Mouse (Mus musculus): ENCODE measurements around the gene Krt73.

The Krt73 gene

DNA sequence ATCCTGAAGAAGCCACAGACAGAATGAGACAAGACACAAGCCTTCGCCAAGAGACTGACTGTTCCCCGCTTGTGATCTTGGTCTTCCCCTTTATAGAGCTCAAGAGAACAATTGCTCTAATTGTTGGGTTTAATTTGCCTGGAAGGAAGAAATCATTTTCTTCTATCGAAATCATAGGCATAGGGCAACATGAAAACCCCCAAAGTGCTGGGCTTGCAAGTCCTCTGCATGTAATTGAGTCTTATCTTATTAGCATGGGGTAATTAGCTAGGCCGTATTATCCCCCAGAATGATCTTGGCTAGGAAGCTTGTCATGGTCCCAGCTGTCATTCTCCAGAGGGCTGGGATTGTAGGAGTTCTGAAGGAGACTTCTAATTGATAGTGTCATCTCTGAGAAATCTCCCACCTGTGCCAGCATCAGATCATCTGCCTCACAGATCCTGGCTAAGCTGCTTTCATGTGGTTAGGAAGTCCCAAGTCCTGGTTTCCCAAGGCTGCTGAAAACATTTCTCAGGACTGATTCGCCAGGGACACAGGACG is at the start of gene Krt73:
Krt73 (minus strand) TSS at position 51 of the 540 bp plus-strand sequence.
- in situ Hi-C loops (cut with MboI, MseI) = no loop called here

- in situ Hi-C loops (cut with MboI, MseI) = no loop called here
These were observed 48.5 kb upstream of the Krt73 start, which contains the start of gene Krt1 for GRCm38 (mm10) chr15:101850694-101851093. TSS of gene Krt1 (minus strand) at chr15:101850794.

GRCm38 (mm10) chr15:101845971-101846403 is 43.8 kb upstream of the Krt73 start:
- in situ Hi-C loops (cut with MboI, MseI) = no loop called here

DNA sequence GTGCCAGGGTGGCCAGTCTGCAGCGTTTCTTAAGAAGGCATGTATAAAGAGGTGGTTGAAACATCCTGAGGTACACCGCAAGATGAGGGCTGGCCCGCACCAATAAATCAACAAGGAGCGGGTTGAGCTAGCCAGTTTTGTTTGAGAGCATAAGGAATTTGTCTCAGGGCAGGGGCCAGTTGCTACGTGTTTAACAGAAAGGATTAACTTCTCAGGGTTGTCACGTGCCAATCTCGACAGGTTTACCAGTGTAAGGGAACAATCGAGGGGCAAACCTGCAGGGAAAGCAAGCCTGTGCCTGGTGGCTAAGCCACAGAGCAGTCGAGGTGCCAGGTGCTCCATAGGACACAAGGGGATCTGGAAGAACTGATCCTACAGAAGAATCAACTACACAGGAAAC is 41.0 kb upstream of the Krt73 start:
- in situ Hi-C loops (cut with MboI, MseI) = no loop called here

DNA sequence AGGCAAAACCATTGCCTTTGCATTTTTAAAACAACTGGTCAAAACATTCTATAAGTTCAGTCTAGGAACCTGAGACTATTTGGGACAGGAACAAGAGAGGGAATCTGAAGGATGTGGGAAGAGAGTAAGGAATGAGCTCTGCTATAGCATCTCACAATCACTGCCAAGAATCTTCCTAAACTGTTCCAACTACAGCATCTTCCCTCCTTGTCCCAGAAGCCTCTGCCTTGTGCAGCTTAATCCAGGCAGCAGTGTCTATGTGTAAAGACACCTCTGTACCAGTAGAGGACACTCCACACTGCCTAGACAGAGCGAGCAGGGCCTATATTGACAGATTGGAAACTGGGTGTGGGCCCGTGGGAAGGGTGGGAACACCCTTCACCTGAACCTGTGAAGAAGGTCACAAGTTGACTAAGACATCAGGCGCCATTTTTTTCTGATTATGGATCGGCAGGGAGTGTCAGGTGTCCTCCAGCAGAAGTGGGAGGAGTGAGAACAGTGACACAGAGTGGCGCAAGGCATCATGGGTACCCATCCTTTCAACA is 32.7 kb upstream of the Krt73 start:
- in situ Hi-C loops (cut with MboI, MseI) = no loop called here

GRCm38 (mm10) chr15:101833131-101833530 is 31.0 kb upstream of the Krt73 start:
- in situ Hi-C loops (cut with MboI, MseI) = no loop called here

GRCm38 (mm10) chr15:101829441-101829840 is 27.3 kb upstream of the Krt73 start:
- in situ Hi-C loops (cut with MboI, MseI) = no loop called here

DNA sequence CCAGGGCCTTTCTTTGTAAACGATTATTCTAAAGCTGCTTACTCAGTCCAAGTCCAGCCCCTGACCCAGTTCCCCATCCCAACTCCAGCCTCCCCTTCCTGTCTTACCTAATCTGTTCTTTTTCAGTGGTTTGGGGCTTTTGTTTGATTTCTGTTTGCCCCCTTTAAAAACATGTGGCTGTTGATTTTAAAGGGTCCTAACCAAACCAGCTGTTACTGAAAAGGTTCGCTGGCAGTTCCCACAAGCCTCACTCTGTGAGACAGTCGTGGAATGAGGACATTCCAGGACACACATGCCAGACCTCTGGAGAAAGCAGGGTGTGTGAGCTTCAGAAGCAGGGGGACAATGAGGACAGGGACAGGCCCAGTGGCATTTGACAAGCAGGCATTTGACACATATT is 19.6 kb upstream of the Krt73 start:
- in situ Hi-C loops (cut with MboI, MseI) = no loop called here

DNA sequence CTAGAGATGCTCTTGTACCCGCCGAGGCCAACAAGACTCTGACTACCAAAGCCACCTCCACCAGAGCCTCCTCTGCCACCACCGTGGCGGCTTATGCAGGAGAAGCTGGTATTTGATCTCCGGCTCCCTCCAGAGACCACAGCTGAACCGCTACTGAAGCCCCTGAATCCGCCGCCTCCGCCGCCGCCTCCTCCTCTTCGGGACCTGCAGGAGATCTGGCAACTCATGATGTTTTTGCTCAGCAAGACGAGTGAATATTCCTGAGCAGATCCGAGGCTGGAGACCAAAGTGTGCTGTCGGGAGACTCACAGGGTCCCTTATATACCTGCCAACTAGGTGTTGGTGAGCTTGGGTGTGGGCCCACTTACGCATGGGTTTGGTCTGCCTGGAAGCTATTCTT is 15.7 kb upstream of the Krt73 start, which contains the start of gene Krt2:
Krt2 (minus strand) TSS at position 295 of the 400 bp plus-strand sequence.
- in situ Hi-C loops (cut with MboI, MseI) = no loop called here

DNA sequence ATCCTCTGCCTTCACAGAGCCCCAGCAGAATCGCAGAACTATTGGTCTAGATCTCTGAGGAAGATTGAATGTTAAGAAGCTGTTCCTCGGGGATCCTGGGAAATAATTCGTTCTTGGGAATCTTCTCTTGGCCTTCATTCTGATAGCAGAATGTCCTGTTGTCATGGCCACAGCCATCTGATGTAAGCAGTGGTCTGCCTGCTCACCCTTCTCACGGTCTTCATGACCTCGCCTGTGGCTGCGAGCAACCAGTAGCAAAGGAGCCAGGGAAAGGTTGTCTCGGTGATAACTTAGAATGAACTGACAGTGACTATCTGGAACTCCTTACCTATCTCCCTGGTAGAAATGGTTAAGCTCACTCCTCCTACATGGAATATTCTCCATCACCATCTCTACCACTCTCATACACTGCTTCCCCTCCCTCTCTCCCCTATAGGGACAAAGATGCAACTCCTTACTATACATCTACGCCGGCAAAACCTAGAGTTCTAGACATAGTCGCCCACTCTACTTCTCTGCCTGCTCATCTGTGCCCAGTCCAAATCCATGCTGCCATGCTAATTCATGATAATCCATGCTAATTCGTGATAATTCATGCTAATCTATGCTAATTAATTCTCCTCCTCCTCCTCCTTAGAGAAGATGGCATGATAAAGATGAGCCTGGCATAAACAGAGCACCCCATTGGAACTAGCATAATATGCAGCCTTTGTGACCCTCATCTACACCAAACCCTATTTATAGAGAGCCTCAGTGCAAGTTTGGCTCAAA is 1.1 kb upstream of the Krt73 start:
- in situ Hi-C loops (cut with MboI, MseI) = no loop called here

DNA sequence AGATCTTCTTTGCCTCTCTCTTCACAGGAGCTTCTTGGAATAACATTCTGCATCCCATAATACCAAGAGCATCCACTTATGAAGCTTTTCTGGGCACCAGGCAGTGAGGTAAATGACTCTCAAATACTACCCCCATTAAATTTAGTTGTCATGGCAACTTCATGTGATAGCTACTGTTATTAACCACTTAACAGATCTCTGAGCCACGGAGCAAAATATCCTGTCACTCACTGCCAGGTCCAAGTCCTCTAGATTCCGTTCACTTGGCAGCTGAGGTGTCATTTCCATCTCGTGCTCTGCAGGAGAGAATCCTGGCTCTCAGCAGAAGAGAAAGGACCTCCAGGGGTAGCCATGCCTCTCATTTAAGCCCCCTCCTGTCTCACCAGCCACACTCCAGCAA is 11.3 kb downstream of the Krt73 start:
- in situ Hi-C loops (cut with MboI, MseI) = no loop called here

DNA sequence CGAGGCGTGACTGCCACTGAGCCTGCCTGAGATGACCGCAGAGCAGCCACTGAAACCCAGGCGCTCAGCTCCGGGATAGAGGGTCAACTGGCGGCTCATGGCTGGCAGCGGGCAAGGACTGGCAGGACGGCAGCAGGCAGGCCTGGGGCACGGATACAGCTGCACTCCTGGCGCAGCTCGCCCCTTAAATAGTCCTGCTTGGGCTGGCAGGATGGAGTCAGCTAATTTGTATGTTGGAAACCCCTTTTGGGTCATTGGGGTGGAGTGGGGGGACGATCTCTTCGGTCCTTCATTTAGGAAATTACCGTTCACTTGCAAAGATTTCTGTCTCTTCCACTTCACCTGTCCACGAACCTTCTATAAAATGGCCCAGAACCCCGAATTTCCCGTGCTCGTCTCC is 15.8 kb downstream of the Krt73 start, which contains the start of gene Krt72:
Krt72 (minus strand) TSS at position 101 of the 400 bp plus-strand sequence.
- in situ Hi-C loops (cut with MboI, MseI) = no loop called here

GRCm38 (mm10) chr15:101773420-101773819 is 28.7 kb downstream of the Krt73 start:
- in situ Hi-C loops (cut with MboI, MseI) = loop anchor here (5.0 kb wide), 1 partner anchor 431 kb away; no protein-coding TSS in a partner anchor

GRCm38 (mm10) chr15:101772711-101773081 is 29.4 kb downstream of the Krt73 start:
- in situ Hi-C loops (cut with MboI, MseI) = loop anchor here (5.0 kb wide), 1 partner anchor 430 kb away; no protein-coding TSS in a partner anchor

GRCm38 (mm10) chr15:101772080-101772710 is 30.0 kb downstream of the Krt73 start:
- in situ Hi-C loops (cut with MboI, MseI) = loop anchor here (5.0 kb wide), 1 partner anchor 430 kb away; no protein-coding TSS in a partner anchor

DNA sequence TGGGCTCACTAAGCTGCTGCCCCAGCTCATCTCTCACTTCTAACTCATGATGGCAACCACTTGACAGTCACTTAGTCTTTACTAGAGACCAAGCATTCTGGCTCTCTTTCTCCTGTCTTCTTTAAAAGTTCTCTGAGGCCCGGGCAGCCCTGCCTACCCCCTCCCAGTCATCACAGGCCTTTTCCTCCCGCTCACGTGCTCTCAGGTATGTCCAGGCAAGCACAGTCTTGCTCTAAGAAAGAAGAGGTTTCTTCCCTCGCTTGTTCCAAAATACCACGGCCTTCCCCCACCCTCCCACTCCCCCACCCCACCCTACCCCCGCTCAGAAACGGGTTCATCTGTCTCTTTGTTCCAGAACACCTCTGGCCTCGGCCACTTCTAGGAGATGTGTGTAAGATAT is 31.9 kb downstream of the Krt73 start:
- in situ Hi-C loops (cut with MboI, MseI) = loop anchor here (5.0 kb wide), 1 partner anchor 428 kb away; no protein-coding TSS in a partner anchor
